Mouse (Mus musculus) layer of hippocampus, adult 11-12 months (tissue): ENCODE measurements around the gene Vps26c.
"Not testable (repeated sequence)": the region's sequence is repeated elsewhere in the genome, so short reads cannot be mapped to it uniquely, and the experiment has no call there.

Source experiments
- DNase-seq: peaks from one replicate; pipeline ENCODE4 v3.0.0; 2022; ENCODE audit warnings: low spot score

The Vps26c gene

DNA sequence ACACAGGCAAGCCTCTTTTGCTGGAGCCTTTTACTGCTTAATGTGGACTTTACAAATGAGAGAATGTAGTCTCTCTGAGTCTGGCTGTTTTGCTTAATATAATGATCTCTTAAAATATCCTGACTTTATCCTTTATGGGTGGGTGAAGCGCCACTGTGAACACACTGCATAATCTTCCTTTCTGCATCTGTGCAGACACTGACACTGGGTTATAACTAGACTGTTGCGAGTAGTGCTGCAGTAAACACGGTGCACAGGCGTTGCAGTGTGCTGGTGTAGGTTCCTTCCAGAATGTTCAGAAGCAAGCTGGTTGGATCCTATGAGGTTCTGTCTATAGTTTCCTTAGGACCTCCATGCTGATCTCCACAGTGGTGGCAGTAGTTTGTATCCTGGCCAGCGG lies 37.3 kb downstream of the Vps26c start:
- DNase-seq: no peak

DNA sequence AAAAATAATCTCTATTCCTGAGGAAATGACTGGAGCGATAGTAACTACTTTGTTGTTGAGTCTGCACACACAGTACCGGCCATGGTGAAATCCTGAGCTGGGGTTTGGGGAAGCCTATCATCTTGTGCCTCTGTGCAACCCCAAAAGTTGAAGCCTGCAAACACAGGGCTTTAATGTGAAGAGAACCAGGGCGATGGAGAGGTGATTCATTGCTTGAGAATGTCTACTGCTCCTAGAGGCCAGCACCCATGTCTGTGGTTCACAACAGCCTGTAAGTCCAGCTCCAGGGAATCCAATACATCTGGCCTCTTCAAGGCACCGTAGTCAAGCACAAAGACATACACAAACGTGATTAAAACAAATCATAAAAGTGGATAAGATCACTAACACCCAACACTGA lies 39.3 kb downstream of the Vps26c start:
- DNase-seq: no peak

DNA sequence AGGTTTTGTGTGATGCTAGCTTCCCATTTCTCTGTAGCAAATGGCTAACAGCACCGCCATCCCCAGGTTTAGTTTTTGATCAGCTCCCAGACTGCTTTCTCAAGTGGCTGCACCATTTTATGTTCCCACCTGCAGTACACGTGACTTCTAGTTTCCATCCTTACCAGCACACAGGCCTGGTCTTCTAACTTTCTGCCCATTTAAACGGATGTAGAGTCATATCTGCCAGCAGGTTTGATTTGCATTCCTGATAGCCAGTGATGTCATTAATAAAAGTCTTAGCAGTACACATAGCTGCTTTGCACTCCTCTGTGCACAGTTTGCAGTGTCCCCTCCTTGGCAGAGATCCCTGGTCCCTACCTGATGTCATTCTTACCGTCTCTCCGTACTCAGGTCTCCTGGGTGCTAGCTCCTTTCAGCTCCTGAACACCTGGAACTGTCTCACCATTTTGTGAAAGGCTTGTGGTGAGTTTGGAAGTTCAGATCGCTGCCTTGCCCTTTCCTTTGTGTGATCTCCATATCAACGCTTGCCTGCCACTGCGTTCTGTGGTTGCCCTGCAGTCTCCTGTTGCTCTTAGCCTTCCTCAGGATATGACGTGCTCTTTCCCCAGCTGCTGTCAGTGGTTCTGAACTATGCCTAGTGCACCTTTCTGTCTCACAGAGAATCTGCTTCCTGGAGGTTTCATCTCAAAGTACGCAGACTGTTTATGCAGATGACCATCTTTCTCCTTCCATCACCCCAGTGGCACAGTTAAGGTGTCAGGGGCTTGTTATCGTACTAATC lies 41.7 kb downstream of the Vps26c start:
- DNase-seq: no peak

DNA sequence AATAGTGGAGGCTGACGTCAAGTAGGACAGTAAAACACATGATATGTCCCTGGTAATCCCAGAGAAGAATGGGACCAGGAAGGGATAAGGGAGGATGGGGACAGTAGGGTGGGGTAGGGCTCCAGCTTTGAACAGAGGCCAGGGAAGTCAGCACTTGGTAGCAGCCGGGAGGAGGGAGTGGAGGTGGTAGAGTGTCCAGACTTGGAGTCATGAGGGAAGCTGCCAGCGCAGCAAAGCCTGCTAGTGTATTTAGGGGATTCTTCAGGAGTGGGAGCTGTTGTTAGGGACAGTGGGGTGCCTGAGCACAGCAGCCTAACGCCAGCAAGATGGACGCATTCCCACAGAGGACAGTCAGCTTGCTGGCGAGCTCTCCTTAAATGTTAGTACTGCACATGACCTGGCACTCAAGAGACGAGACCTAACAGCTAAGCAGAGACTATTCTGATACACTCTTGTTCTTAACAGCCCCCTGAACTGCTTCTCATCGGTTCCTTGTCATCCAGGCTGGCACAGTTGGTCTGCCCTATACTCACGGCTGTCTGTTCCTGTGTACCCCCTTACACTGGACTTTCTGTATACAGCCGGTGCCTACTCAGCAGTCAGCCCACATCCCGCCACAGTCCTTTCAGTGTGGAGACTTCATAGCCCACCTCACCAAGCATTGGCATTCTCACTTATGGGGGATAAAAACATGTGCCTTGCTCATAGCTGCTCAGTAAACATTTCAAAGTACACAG lies 53.4 kb downstream of the Vps26c start:
- peak; percentile 26 for DNase-seq

DNA sequence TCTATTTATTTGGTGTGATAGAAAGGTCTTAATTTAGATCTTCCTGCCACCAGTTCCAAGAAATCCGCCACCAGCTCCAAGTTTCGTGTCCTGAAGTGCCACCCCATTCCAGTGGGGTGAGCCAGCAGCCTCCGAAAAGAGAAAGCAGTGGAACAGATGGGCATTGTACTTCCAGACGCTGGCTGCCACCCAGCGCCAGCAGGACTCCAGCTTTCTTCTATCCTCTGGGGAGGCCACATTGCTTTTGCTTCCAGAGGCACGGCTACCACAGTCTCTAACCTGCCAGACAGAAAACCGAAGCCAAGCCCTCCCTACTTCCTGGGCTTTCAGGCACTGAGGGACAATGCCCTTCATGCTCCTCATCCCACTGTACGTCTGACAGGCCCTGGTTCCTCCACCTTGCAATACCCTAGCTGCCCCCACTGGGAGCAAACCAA lies 54.1 kb downstream of the Vps26c start:
- DNase-seq: peak; percentile 78

DNA sequence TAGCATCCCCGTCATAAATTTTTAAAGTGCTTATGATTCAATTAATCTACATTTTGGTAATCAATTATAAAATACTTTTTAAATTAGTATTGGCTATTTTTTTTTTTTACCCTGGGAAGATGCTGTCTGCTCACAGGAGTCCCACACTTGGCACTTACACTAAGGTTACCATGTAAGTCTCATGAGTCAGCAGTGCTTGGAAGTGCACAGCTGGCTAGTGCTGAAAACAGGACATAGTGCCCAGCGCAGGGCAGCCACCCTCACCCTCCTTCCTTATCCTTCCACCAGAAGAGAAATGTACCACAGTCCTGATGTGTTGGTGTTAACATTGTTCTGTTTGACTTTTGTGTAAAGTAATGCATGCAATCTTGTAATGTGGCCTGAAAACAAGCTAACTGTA lies 58.2 kb downstream of the Vps26c start:
- no peak for DNase-seq

DNA sequence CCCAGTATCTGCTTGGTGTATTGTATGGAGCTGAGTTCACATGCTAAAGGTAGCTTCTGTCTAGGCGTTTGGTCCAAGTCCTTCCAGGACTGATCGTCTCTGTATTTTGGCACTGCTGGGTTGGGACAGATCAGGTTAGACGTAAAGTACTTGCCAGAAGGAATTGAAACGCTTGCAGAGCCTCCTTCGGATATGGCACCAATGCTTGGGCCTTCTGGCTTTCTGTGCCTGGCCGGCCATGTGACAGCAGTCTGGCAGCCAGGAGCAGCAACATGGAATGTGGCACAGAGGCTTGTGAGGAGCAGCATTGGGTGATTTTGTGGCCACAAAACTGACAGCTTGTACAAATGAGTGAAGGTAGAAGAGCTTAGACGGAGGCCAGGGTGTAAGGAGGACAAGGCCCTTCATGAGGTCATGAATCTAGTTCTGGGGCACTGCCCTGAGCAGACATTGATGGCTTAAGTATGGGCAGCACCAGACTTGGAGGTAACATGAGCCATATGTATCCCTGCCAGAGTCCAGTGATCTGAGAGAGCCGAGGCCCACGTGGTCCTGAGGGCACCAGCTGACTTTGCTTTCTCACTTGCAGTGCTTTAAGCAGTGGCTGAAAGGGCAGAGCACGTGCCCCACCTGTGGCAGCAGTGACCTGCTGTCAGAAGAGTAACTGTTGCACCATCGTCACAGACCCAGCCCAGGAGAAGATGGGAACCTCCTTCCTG lies 59.1 kb downstream of the Vps26c start:
- DNase-seq: no peak

DNA sequence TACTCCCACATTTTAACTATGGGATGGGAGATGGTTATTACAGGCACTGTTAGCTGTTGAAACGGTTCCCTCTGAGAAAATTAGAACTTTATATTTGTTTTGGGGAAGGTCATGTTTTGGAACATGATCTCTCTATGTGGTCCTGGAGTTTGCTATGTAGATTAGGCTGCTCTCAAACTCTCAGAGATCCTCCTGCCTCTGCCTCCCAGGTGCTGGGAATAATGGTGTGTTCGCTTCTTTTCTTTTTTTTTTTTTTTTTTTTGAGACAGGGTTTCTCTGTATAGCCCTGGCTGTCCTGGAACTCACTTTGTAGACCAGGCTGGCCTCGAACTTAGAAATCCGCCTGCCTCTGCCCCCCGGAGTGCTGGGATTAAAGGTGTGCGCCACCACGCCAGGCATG lies 60.3 kb downstream of the Vps26c start:
- DNase-seq: not testable (repeated sequence)

DNA sequence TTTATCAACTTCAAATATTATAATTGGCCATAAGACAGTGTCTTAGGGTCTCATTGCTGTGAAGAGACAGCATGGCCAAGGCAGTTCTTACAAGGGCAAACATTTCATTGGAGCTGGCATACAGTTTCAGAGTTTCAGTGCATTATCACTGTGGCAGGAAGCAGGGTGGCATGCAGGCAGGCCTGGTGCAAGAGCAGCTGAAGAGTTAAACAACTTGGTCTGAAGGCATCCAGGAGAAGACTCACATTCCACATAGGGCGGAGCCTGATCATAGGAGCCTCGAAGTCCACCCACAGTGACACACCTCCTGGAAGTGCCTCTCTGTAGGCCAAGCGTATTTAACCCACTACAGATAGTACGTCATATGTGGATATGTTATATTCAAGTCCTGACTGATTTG lies 60.7 kb downstream of the Vps26c start:
- DNase-seq: no peak

DNA sequence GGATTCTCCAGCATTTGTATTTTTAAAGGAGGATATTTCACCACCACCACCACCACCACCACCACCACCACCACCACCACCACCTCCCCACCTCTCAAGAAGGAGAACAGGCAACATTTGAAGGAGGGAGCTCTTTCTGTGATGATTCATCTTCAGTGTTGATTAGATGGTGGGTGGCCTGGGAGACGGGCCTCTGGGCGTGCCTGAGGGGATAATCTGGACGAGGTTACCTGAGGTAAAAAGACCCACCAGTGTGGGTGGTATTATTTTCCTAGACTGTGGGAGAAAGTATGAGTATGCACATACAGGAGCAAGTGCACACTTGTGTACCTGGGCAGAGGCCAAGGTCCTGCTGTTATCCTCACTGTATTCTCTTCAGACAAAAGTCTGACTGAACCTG lies 62.6 kb downstream of the Vps26c start:
- DNase-seq: no peak

DNA sequence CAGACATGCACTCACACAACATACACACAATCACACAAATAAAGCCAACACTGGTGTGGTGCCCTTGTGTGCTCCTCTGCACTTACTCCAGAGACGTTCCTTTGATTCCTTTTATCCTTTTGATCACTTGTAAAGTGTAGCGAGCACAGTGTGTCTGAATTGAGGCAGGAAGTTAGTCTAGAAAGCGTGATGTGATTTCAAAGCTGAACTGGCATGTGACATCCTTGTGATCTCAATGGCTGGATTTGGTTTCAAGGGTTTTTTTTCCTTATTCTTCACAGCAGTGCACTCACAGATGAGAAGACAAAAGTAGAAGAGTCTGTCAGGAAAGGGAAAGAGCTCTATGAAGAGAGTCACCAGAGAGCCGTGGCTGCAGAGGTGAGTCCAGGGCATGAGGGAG lies 72.5 kb downstream of the Vps26c start:
- no peak for DNase-seq

DNA sequence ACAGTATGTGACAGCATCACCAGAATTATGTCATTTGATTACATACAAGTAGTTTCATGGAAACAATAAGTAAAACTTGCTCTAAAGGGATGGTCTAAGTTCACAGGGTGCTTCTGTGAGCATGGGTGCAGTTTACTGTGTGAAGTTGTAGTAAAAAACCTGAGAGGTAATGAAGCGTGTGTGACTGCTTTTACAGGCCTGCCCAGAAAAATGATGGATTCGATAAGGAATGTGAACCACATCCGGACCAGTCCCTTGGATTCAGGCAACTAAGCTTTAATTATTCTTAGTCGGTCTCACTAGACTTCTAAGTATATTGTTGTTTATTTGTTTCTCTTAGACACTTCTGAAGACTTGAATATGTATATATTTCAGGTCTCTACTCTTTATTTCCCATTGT lies 73.9 kb downstream of the Vps26c start:
- DNase-seq: no peak

DNA sequence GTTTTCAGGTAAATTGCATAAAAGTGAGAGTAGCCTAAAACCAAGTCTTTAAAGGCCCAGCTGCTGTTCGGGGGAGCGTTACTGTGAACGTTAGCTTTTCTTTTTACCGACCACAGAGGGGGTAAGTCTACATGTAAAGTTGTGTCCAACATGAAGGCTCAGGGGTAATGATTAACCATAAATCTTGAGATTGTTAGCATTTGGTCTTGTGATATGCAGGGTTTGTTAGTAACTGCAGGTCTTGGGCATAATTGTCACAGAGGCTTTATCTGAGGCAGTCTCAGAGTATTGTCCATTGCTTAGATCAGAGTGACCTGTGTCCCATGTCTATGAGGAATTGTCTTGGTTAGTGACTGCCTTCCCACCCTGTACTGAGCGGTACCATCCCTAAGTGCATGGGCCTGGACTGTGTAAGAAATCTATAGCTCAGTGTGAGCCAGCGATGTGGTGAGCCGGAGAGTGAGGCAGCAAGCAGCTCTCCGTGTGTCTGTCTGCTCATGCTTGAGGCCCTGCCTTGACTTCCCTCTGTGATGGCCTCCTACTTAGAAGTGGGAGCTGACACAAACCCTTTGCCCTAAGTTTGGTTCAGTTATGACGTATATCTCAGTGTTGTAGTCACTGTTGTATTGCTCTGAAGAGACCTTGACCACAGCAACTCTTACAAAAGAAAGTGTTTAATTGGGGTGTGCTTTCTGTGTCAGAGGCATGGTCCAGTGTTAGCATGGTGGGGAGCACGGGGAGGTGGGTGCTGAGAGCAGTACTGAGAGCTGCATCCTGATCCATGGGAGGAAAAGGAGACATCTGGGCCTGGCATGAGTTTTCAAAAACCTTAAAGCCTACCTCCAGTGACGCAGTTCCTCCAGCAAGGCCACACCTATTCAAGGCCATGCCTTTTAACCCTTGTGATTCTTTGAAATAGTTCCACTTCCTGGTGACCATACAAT lies 74.8 kb downstream of the Vps26c start:
- DNase-seq: no peak

DNA sequence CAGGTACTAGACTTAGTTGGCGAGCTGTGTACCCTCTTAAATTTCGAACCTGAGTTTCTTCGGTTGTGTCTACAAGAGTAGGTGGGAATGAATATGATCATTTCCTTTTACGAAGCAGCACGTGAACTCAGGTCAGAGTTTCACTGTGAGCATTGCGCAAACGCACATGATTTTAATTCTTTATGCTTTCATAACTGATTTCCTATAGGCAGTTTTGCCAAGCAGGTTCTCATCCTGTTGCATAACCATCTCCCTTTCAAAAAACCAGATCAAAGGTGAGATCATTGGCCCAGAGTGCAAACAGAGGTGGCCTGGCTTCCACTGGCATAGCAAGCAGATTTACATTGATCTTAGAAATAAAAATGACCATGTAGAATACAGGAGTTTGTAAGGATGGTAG lies 77.0 kb downstream of the Vps26c start:
- no peak for DNase-seq

DNA sequence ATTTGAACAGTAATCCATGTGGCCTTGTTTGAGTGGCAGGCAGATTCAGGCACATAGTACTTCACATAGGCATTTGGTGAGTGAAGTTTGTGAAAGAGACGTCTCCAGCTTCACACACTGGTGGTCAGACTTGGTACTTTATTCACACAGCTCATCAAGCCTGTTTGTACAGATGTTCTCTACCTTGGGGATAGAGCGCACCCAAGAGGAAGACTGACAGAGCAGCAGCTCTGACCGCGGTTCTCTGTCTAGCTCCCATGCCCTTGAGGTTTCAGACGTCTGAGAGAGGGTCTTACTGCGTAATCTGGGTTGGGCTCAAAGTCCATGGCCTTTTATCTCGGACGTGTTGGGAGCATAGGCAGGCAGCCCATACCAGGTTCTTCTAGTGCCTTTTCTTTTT lies 77.5 kb downstream of the Vps26c start:
- DNase-seq: no peak
